7 mouse cellular contexts compared by ENCODE assay signal in the genomic region with DNA sequence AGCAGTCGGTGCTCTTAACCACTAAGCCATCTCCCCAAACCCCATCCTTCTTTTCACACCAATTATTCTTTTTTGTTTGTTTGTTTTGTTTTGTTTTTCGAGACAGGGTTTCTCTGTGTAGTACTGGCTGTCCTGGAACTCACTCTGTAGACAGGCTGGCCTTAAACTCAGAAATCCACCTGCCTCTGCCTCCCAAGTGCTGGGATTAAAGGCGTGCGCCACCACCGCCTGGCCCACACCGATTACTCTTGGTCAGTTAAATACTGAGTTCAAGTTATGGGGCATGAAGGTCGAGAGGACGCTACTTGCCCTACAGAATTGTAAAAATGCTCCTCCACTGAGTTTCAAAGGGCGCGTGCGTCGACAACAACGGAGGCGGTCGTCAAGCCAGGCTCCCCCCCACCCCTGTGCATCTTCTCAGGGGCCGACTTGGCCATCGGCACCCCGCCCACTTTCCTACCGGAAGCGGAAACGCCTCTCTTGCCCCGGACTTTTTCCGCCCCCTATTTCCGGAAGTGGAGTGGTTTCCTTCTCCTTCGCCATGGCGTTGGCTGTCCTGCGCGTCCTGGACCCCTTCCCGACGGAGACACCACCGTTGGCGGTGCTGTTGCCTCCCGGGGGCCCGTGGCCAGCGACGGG. TPM values are rescaled to one million over a fixed set of nuclear protein-coding genes. Genes with fewer than 3 reads are reported as not detected.
DNase-seq lines count a peak whose midpoint lies in the region; ATAC-seq lines count a peak whose summit lies in the region.

Gene Pex6, plus strand, starts transcription at position 505 of the 639 bp plus-strand sequence.

- ATAC-seq in embryonic facial prominence, embryonic 11.5 days (replicated peaks; ENCODE audit: insufficient number of reproducible peaks, low FRiP score, low TSS enrichment, low read depth) = peak; percentile 55
- peak; percentile 87 for ATAC-seq in limb, embryonic 11.5 days (ENCODE audit: insufficient number of reproducible peaks, low FRiP score, low TSS enrichment, low read depth)
- ATAC-seq in midbrain, embryonic 14.5 days (ENCODE audit: low FRiP score, low TSS enrichment) = peak; percentile 92

- H3K9ac ChIP-seq in embryonic facial prominence, embryonic 11.5 days (replicated peaks; ENCODE audit: low read length) = peak within 1 kb of the TSS; percentile 85
- peak within 1 kb of the TSS; percentile 88 for H3K9ac ChIP-seq in limb, embryonic 11.5 days (ENCODE audit: low read length)
- H3K9ac ChIP-seq in midbrain, embryonic 14.5 days (replicated peaks; ENCODE audit: low read length) = peak within 1 kb of the TSS; percentile 80

- H3K4me1 ChIP-seq in embryonic facial prominence, embryonic 11.5 days (ENCODE audit: control insufficient read depth, insufficient read depth, low read length) = no peaks in the 10 kb centered on the region
- peaks cover 8% of the 10 kb centered on the region; the same call in 1 of the 2 replicates for H3K4me1 ChIP-seq in limb, embryonic 11.5 days (ENCODE audit: control insufficient read depth, insufficient read depth, low read length)
- peaks cover 16% of the 10 kb centered on the region for H3K4me1 ChIP-seq in midbrain, embryonic 14.5 days (ENCODE audit: control insufficient read depth, insufficient read depth, low read length)

- 9% methylated on average over 36 of the region's 36 CpGs for WGBS in embryonic facial prominence, embryonic 11.5 days
- 8% methylated on average over 36 of the region's 36 CpGs for WGBS in limb, embryonic 11.5 days
- WGBS in midbrain, embryonic 14.5 days = 8% methylated on average over 36 of the region's 36 CpGs

- H3K4me3 ChIP-seq in embryonic facial prominence, embryonic 11.5 days (ENCODE audit: low read depth, low read length) = peak within 1 kb of the TSS; percentile 97
- peak within 1 kb of the TSS; percentile 97 for H3K4me3 ChIP-seq in limb, embryonic 11.5 days (ENCODE audit: low read depth, low read length)
- peak within 1 kb of the TSS; percentile 93 for H3K4me3 ChIP-seq in midbrain, embryonic 14.5 days (replicated peaks; ENCODE audit: low read depth, low read length)

- no peaks in the 10 kb centered on the region for H3K9me3 ChIP-seq in embryonic facial prominence, embryonic 11.5 days (replicated peaks; ENCODE audit: control insufficient read depth, low read length)
- H3K9me3 ChIP-seq in limb, embryonic 11.5 days (ENCODE audit: control insufficient read depth, low read length) = no peaks in the 10 kb centered on the region
- no peaks in the 10 kb centered on the region for H3K9me3 ChIP-seq in midbrain, embryonic 14.5 days (ENCODE audit: control insufficient read depth, low read length)

- H3K4me2 ChIP-seq in embryonic facial prominence, embryonic 11.5 days (ENCODE audit: low read depth, low read length) = peak within 1 kb of the TSS; percentile 87
- H3K4me2 ChIP-seq in limb, embryonic 11.5 days (ENCODE audit: low read depth, severe bottlenecking) = peak within 1 kb of the TSS; percentile 99
- peak within 1 kb of the TSS; percentile 99 for H3K4me2 ChIP-seq in midbrain, embryonic 14.5 days (ENCODE audit: low read length)

- DNase-seq in adrenal gland, postnatal 14 days = peak; percentile 96
- peak; percentile 98 for DNase-seq in embryonic facial prominence, embryonic 11.5 days (ENCODE audit: low spot score)
- DNase-seq in heart, adult 11 months = peak; percentile 99
- DNase-seq in kidney, adult 18-20 months = peak; percentile 93
- peak; percentile 95 for DNase-seq in limb, embryonic 11.5 days (ENCODE audit: low spot score)
- peak; percentile 97 for DNase-seq in midbrain, embryonic 14.5 days
- peak; percentile 81 to 86 for DNase-seq in spleen, adult 18-20 months

- peak within 1 kb of the TSS; percentile 56; the same call in 1 of the 2 replicates for H3K27ac ChIP-seq in embryonic facial prominence, embryonic 11.5 days (replicated peaks; ENCODE audit: low read depth, low read length)
- H3K27ac ChIP-seq in limb, embryonic 11.5 days (replicated peaks; ENCODE audit: low read depth, low read length) = peak within 1 kb of the TSS; percentile 21; the same call in 1 of the 2 replicates
- peak within 1 kb of the TSS; percentile 77 for H3K27ac ChIP-seq in midbrain, embryonic 14.5 days (replicated peaks; ENCODE audit: low read depth, low read length)

- H3K27me3 ChIP-seq in embryonic facial prominence, embryonic 11.5 days (ENCODE audit: control insufficient read depth, insufficient read depth, low read length) = no peaks in the 10 kb centered on the region
- H3K27me3 ChIP-seq in limb, embryonic 11.5 days (ENCODE audit: control insufficient read depth, insufficient read depth, low read length) = no peaks in the 10 kb centered on the region
- H3K27me3 ChIP-seq in midbrain, embryonic 14.5 days (ENCODE audit: control insufficient read depth, insufficient read depth, low read length) = no peaks in the 10 kb centered on the region

- no peaks in the 10 kb centered on the region; the same call in 1 of the 2 replicates for H3K36me3 ChIP-seq in embryonic facial prominence, embryonic 11.5 days (replicated peaks; ENCODE audit: control insufficient read depth, insufficient read depth, low read depth, low read length)
- H3K36me3 ChIP-seq in limb, embryonic 11.5 days (ENCODE audit: control insufficient read depth, insufficient read depth, low read length) = peaks cover 11% of the 10 kb centered on the region
- H3K36me3 ChIP-seq in midbrain, embryonic 14.5 days (ENCODE audit: control insufficient read depth, insufficient read depth, low read length) = peaks cover 22% of the 10 kb centered on the region

RNA-seq across cellular contexts. Expression of gene Pex6, which starts in this region (rescaled TPM):
- 70.2 and 72.3 TPM in 2 replicates for total RNA-seq in adrenal gland, postnatal 14 days (2021)
- 13.9 and 17.4 TPM in 2 replicates for polyA plus RNA-seq in embryonic facial prominence, embryonic 11.5 days (2014; fragmentation: Nextera tagmentation; extraction: Ambion mirVana)
- polyA plus RNA-seq in limb, embryonic 11.5 days (2014; fragmentation: Nextera tagmentation; extraction: Ambion mirVana) = 18.1 and 18.5 TPM in 2 replicates
- polyA plus RNA-seq in midbrain, embryonic 14.5 days (2014; fragmentation: Nextera tagmentation; extraction: Ambion mirVana) = 20.2 and 24.5 TPM in 2 replicates

Comparison
In these comparisons a context has a peak if more than half of its experiments do, and no peak if none do; other contexts are left out.
1. Peak in every context shown above with its lines: DNase-seq, ATAC-seq, H3K4me3 ChIP-seq and H3K27ac ChIP-seq.
2. H3K27ac ChIP-seq: peak in every context shown above with its lines; median percentile 77 in midbrain, embryonic 14.5 days; 56 in embryonic facial prominence, embryonic 11.5 days; 21 in limb, embryonic 11.5 days.